In genomic region chr8:123422056-123422780, GRCm38 (mm10) we compare ENCODE assay signal across 9 mouse cellular contexts. TPM values are rescaled to one million over a fixed set of nuclear protein-coding genes. Genes with fewer than 3 reads are reported as not detected.
DNase-seq lines count a peak whose midpoint lies in the region; ATAC-seq and TF ChIP-seq lines count a peak whose summit lies in the region.
"Had no signal": no experiment of that assay in that cellular context is flagged by ENCODE, and none has a peak within 500 bp of the region (broad histone marks: within the 10 kb centered on the region; RNA-seq: fewer than 3 reads in every experiment).

No protein-coding gene starts in this region.

- H3K27ac ChIP-seq in embryonic facial prominence, embryonic 13.5 days = no peak overlapping the region
- H3K27ac ChIP-seq in heart, embryonic 12.5 days (ENCODE audit: poor library complexity, severe bottlenecking) = no peak overlapping the region
- no peak overlapping the region for H3K27ac ChIP-seq in kidney, postnatal 0 days
- no peak overlapping the region for H3K27ac ChIP-seq in liver, embryonic 14.5 days

- peaks cover 6% of the 10 kb centered on the region for H3K9me3 ChIP-seq in embryonic facial prominence, embryonic 13.5 days
- H3K9me3 ChIP-seq in heart, embryonic 12.5 days (replicated peaks) = peaks cover 9% of the 10 kb centered on the region
- peaks cover 7% of the 10 kb centered on the region for H3K9me3 ChIP-seq in kidney, postnatal 0 days (replicated peaks; ENCODE audit: low read length)
- peaks cover 6% of the 10 kb centered on the region for H3K9me3 ChIP-seq in liver, embryonic 14.5 days (ENCODE audit: control insufficient read depth, low read length)

- H3K4me2 ChIP-seq in embryonic facial prominence, embryonic 13.5 days = peak overlapping the region; percentile 49
- peak overlapping the region; percentile 66 for H3K4me2 ChIP-seq in heart, embryonic 12.5 days
- peak overlapping the region; percentile 44 for H3K4me2 ChIP-seq in kidney, postnatal 0 days (ENCODE audit: low read length)
- H3K4me2 ChIP-seq in liver, embryonic 14.5 days (ENCODE audit: low read depth) = peak overlapping the region; percentile 62

- H3K4me1 ChIP-seq in embryonic facial prominence, embryonic 13.5 days = peaks cover 6% of the 10 kb centered on the region
- peaks cover 4% of the 10 kb centered on the region; the same call in 1 of the 2 replicates for H3K4me1 ChIP-seq in heart, embryonic 12.5 days (replicated peaks)
- H3K4me1 ChIP-seq in kidney, postnatal 0 days (replicated peaks; ENCODE audit: insufficient read depth, low read length) = no peaks in the 10 kb centered on the region; the same call in 1 of the 2 replicates
- H3K4me1 ChIP-seq in liver, embryonic 14.5 days (replicated peaks; ENCODE audit: control insufficient read depth in 2 of 2, insufficient read depth in 2 of 2, low read length in 1 of 2) = peaks cover 0 to 1% of the 10 kb centered on the region in 2 experiments; a peak in 2 of 4 replicates

- no peak for TF ChIP-seq EP300 in liver, embryonic 14.5 days (IDR thresholded peaks at IDR 0.05; ENCODE audit: low read depth)

- no peak for ATAC-seq in embryonic facial prominence, embryonic 13.5 days (ENCODE audit: insufficient number of reproducible peaks, insufficient read depth, low FRiP score, low TSS enrichment, low read depth)
- 0 out of 2 replicates have a peak, but pooled peaks have one; percentile 68 for ATAC-seq in heart, embryonic 12.5 days (ENCODE audit: insufficient number of reproducible peaks, low FRiP score)
- no peak for ATAC-seq in kidney, postnatal 0 days (replicated peaks; ENCODE audit: low FRiP score, low read depth)
- 0 out of 2 replicates have a peak, but pooled peaks have one; percentile 31 for ATAC-seq in liver, embryonic 14.5 days (ENCODE audit: insufficient read depth)

- peak overlapping the region; percentile 23; the same call in 1 of the 2 replicates for H3K4me3 ChIP-seq in embryonic facial prominence, embryonic 13.5 days
- peak overlapping the region; percentile 37 for H3K4me3 ChIP-seq in heart, embryonic 12.5 days
- 0 out of 2 replicates have a peak overlapping the region, but pooled peaks have one; percentile 13 for H3K4me3 ChIP-seq in kidney, postnatal 0 days (replicated peaks; ENCODE audit: low read depth, low read length)
- peak overlapping the region; percentile 7 to 15; a peak in 2 of 4 replicates for H3K4me3 ChIP-seq in liver, embryonic 14.5 days (ENCODE audit: insufficient read depth in 1 of 2, low read depth in 2 of 2, low read length in 2 of 2)

- TF ChIP-seq CTCF in kidney, postnatal 0 days (IDR thresholded peaks at IDR 0.05; ENCODE audit: low read depth) = peak; percentile 69
- TF ChIP-seq CTCF in liver, embryonic 14.5 days (IDR thresholded peaks at IDR 0.05; ENCODE audit: low read depth) = peak; percentile 81

- peaks cover 13% of the 10 kb centered on the region for H3K36me3 ChIP-seq in embryonic facial prominence, embryonic 13.5 days
- no peaks in the 10 kb centered on the region for H3K36me3 ChIP-seq in heart, embryonic 12.5 days
- no peaks in the 10 kb centered on the region for H3K36me3 ChIP-seq in kidney, postnatal 0 days (ENCODE audit: insufficient read depth, low read length)
- no peaks in the 10 kb centered on the region for H3K36me3 ChIP-seq in liver, embryonic 14.5 days (replicated peaks; ENCODE audit: control insufficient read depth, insufficient read depth, low read depth)

- H3K27me3 ChIP-seq in embryonic facial prominence, embryonic 13.5 days = no peaks in the 10 kb centered on the region
- H3K27me3 ChIP-seq in heart, embryonic 12.5 days (replicated peaks) = peaks cover 16% of the 10 kb centered on the region
- H3K27me3 ChIP-seq in kidney, postnatal 0 days (ENCODE audit: insufficient read depth, low read length) = no peaks in the 10 kb centered on the region
- H3K27me3 ChIP-seq in liver, embryonic 14.5 days (ENCODE audit: control insufficient read depth, insufficient read depth, low read length) = no peaks in the 10 kb centered on the region

- WGBS in embryonic facial prominence, embryonic 13.5 days = 16% methylated on average over 17 of the region's 17 CpGs
- WGBS in heart, embryonic 12.5 days = 5% methylated on average over 17 of the region's 17 CpGs
- WGBS in kidney, postnatal 0 days = 15% methylated on average over 17 of the region's 17 CpGs
- 4% methylated on average over 17 of the region's 17 CpGs for WGBS in liver, embryonic 14.5 days (ENCODE audit: insufficient replicate concordance)

- H3K9ac ChIP-seq in embryonic facial prominence, embryonic 13.5 days = 0 out of 2 replicates have a peak overlapping the region, but pooled peaks have one; percentile 46
- H3K9ac ChIP-seq in heart, embryonic 12.5 days = peak overlapping the region; percentile 49; the same call in 1 of the 2 replicates
- H3K9ac ChIP-seq in kidney, postnatal 0 days (ENCODE audit: low read depth, low read length) = 0 out of 2 replicates have a peak overlapping the region, but pooled peaks have one; percentile 10
- H3K9ac ChIP-seq in liver, embryonic 14.5 days (replicated peaks) = no peak overlapping the region; the same call in 1 of the 2 replicates

- DNase-seq in CD4-positive helper T cell, adult 2 months (ENCODE audit: low read depth, low spot score) = peak; percentile 66
- DNase-seq in adrenal gland, postnatal 25 days = peak; percentile 68
- peak; percentile 71 for DNase-seq in kidney, postnatal 0 days (ENCODE audit: low spot score)
- DNase-seq in liver, embryonic 14.5 days (ENCODE audit: low read depth in 3 of 3, low spot score in 3 of 3) = no peak
- peak; percentile 39 to 58 for DNase-seq in natural killer cell, adult 2 months (ENCODE audit: low spot score in 2 of 2)
- peak; percentile 63 for DNase-seq in telencephalon, adult 2 months (ENCODE audit: low read depth, low spot score)

RNA-seq across cellular contexts. Expression of gene Def8, which starts 1.1 kb away (rescaled TPM):
- 19.1 and 29.4 TPM in 2 replicates for total RNA-seq in adrenal gland, postnatal 25 days (2021)
- polyA plus RNA-seq in embryonic facial prominence, embryonic 13.5 days (2015; fragmentation: Nextera tagmentation; extraction: Ambion mirVana) = 38.3 and 43.2 TPM in 2 replicates
- polyA plus RNA-seq in heart, embryonic 12.5 days (2016; fragmentation: Nextera tagmentation; extraction: Ambion mirVana) = 34.7 and 36.0 TPM in 2 replicates
- 33.4 and 36.6 TPM in 2 replicates for polyA plus RNA-seq in kidney, postnatal 0 days (2015; fragmentation: Nextera tagmentation; extraction: Ambion mirVana)
- polyA plus RNA-seq in liver, embryonic 14.5 days (2012; rRNA removed) = 7.1 and 8.0 TPM in 2 replicates
- polyA plus RNA-seq in liver, embryonic 14.5 days (2014; fragmentation: Nextera tagmentation; extraction: Ambion mirVana) = 10.5 and 12.6 TPM in 2 replicates

RNA-seq across cellular contexts. Expression of gene Tubb3, which starts 11.0 kb away (rescaled TPM):
- 1.7 and 2.8 TPM in 2 replicates for total RNA-seq in adrenal gland, postnatal 25 days (2021)
- polyA plus RNA-seq in embryonic facial prominence, embryonic 13.5 days (2015; fragmentation: Nextera tagmentation; extraction: Ambion mirVana) = 40.1 and 47.9 TPM in 2 replicates
- 7.6 and 9.1 TPM in 2 replicates for polyA plus RNA-seq in heart, embryonic 12.5 days (2016; fragmentation: Nextera tagmentation; extraction: Ambion mirVana)
- 0.23 and 0.75 TPM in 2 replicates for polyA plus RNA-seq in kidney, postnatal 0 days (2015; fragmentation: Nextera tagmentation; extraction: Ambion mirVana)
- polyA plus RNA-seq in liver, embryonic 14.5 days (2012; rRNA removed) = 0.70 and 3.8 TPM in 2 replicates
- 0.29 and 0.42 TPM in 2 replicates for polyA plus RNA-seq in liver, embryonic 14.5 days (2014; fragmentation: Nextera tagmentation; extraction: Ambion mirVana)

RNA-seq across cellular contexts. Expression of gene Mc1r, which starts 15.3 kb away (rescaled TPM):
- total RNA-seq in adrenal gland, postnatal 25 days (2021) = not detected in 2 replicates
- polyA plus RNA-seq in embryonic facial prominence, embryonic 13.5 days (2015; fragmentation: Nextera tagmentation; extraction: Ambion mirVana) = 0.14 and 0.17 TPM in 2 replicates
- not detected in 2 replicates for polyA plus RNA-seq in heart, embryonic 12.5 days (2016; fragmentation: Nextera tagmentation; extraction: Ambion mirVana)
- not detected in 2 replicates for polyA plus RNA-seq in kidney, postnatal 0 days (2015; fragmentation: Nextera tagmentation; extraction: Ambion mirVana)
- polyA plus RNA-seq in liver, embryonic 14.5 days (2012; rRNA removed) = 0.03 TPM in 2 replicates
- not detected in 2 replicates for polyA plus RNA-seq in liver, embryonic 14.5 days (2014; fragmentation: Nextera tagmentation; extraction: Ambion mirVana)
- total RNA-seq: gastrocnemius, postnatal 36 days had no signal

RNA-seq across cellular contexts. Expression of gene Tcf25, which starts 48.7 kb away (rescaled TPM):
- 203 and 237 TPM in 2 replicates for total RNA-seq in adrenal gland, postnatal 25 days (2021)
- 148 and 162 TPM in 2 replicates for polyA plus RNA-seq in embryonic facial prominence, embryonic 13.5 days (2015; fragmentation: Nextera tagmentation; extraction: Ambion mirVana)
- polyA plus RNA-seq in heart, embryonic 12.5 days (2016; fragmentation: Nextera tagmentation; extraction: Ambion mirVana) = 172 TPM in 2 replicates
- 168 and 170 TPM in 2 replicates for polyA plus RNA-seq in kidney, postnatal 0 days (2015; fragmentation: Nextera tagmentation; extraction: Ambion mirVana)
- polyA plus RNA-seq in liver, embryonic 14.5 days (2012; rRNA removed) = 37.8 and 45.6 TPM in 2 replicates
- 44.0 and 53.1 TPM in 2 replicates for polyA plus RNA-seq in liver, embryonic 14.5 days (2014; fragmentation: Nextera tagmentation; extraction: Ambion mirVana)

RNA-seq across cellular contexts. Expression of gene Afg3l1, which starts 55.5 kb away (rescaled TPM):
- 54.9 and 77.9 TPM in 2 replicates for total RNA-seq in adrenal gland, postnatal 25 days (2021)
- 52.8 and 54.4 TPM in 2 replicates for polyA plus RNA-seq in embryonic facial prominence, embryonic 13.5 days (2015; fragmentation: Nextera tagmentation; extraction: Ambion mirVana)
- 56.4 and 61.8 TPM in 2 replicates for polyA plus RNA-seq in heart, embryonic 12.5 days (2016; fragmentation: Nextera tagmentation; extraction: Ambion mirVana)
- polyA plus RNA-seq in kidney, postnatal 0 days (2015; fragmentation: Nextera tagmentation; extraction: Ambion mirVana) = 40.3 and 48.0 TPM in 2 replicates
- polyA plus RNA-seq in liver, embryonic 14.5 days (2012; rRNA removed) = 11.0 and 12.6 TPM in 2 replicates
- 13.4 and 13.5 TPM in 2 replicates for polyA plus RNA-seq in liver, embryonic 14.5 days (2014; fragmentation: Nextera tagmentation; extraction: Ambion mirVana)

Comparison
In these comparisons a context has a peak if more than half of its experiments do, and no peak if none do; other contexts are left out.
1. DNase-seq: peak in CD4-positive helper T cell, adult 2 months (single experiment), adrenal gland, postnatal 25 days (single experiment), kidney, postnatal 0 days (single experiment), natural killer cell, adult 2 months (2 of 2) and telencephalon, adult 2 months (single experiment); none in liver, embryonic 14.5 days (0 of 3).
2. ATAC-seq: peak in heart, embryonic 12.5 days (single experiment) and liver, embryonic 14.5 days (single experiment); none in embryonic facial prominence, embryonic 13.5 days (single experiment) and kidney, postnatal 0 days (single experiment).
3. Peak in every context shown above with its lines, with median percentiles within 50 percentile points of each other: H3K4me2 ChIP-seq and H3K4me3 ChIP-seq.